Mouse (Mus musculus) liver, embryonic 14.5 days (tissue): Measurements from ENCODE around the gene Syp.

ENCODE experiments used
- CTCF ChIP-seq: IDR thresholded peaks from 2 replicates; pipeline ENCODE4 v1.5.1; 2016; ENCODE audit warnings: antibody characterized with exemption, low read depth, control low read depth
- EP300 ChIP-seq: IDR thresholded peaks from 2 replicates; pipeline ENCODE4 v1.6.1; 2016; ENCODE audit warnings: antibody characterized with exemption, low read depth

DNA sequence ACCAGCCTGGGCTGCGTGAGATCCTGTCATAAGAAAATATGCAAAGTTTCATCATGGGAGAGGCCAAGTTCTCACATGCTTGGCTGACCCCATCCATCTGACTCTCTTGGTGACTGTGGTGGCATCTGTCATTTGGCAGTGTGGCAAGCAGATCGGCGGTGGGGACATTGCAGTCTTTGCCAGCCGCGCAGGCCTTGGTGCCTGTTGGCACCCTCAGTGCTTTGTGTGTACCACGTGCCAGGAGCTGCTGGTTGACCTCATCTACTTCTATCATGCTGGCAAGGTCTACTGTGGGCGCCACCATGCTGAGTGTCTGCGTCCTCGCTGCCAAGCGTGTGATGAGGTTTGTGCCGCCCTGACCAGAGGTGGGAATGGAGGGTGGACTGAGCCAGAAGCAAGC lies 26.5 kb downstream of the Syp start:
- TF ChIP-seq CTCF, result no peak
- no peak for TF ChIP-seq EP300
